Mouse (Mus musculus) midbrain, postnatal 0 days (tissue): ENCODE data around the gene Sh3d21. TPM values are rescaled to one million over a fixed set of nuclear protein-coding genes. Genes with fewer than 3 reads are reported as not detected.

Experiments used
- ATAC-seq: fragments of 200-750 bp; cut with Nextera tagmentation; 2 replicates; pipeline ENCODE4 v1.8.0; 2017; ENCODE audit warnings: moderate number of reproducible peaks, mild to moderate bottlenecking, moderate TSS enrichment, moderate library complexity; ENCODE audit not compliant: low FRiP score
- DNase-seq: peaks from one replicate; pipeline ENCODE4 v3.0.0-alpha.2; 2015; ENCODE audit warnings: low spot score
- H3K27ac ChIP-seq: fragments of 300-500 bp; sonication (generic); 2 replicates; pipeline ENCODE4 v1.5.1; 2014; ENCODE audit warnings: low read depth, mild to moderate bottlenecking, low read length, mixed read lengths
- H3K27me3 ChIP-seq: fragments of 300-500 bp; sonication (generic); 2 replicates; pipeline ENCODE4 v1.6.1; 2014; ENCODE audit warnings: low read length, control low read depth, mixed read lengths; ENCODE audit not compliant: insufficient read depth
- H3K36me3 ChIP-seq: fragments of 300-500 bp; sonication (generic); 2 replicates; pipeline ENCODE4 v1.6.1; 2014; ENCODE audit warnings: low read length, control low read depth, mixed read lengths; ENCODE audit not compliant: insufficient read depth
- H3K4me1 ChIP-seq: fragments of 300-500 bp; sonication (generic); 2 replicates; pipeline ENCODE4 v1.6.1; 2014; ENCODE audit warnings: mild to moderate bottlenecking, control low read depth, antibody characterized with exemption, low read length, mixed read lengths; ENCODE audit not compliant: insufficient read depth
- H3K4me2 ChIP-seq: fragments of 300-500 bp; sonication (generic); 2 replicates; pipeline ENCODE4 v1.6.1; 2014; ENCODE audit warnings: low read depth, mild to moderate bottlenecking, low read length, mixed read lengths; ENCODE audit not compliant: poor library complexity, severe bottlenecking
- H3K4me3 ChIP-seq: fragments of 300-500 bp; sonication (generic); 2 replicates; pipeline ENCODE4 v1.5.1; 2014; ENCODE audit warnings: low read depth, mild to moderate bottlenecking, low read length, moderate library complexity
- H3K9ac ChIP-seq: fragments of 300-500 bp; sonication (generic); replicated peaks from 2 replicates; pipeline ENCODE4 v1.6.1; 2014; ENCODE audit warnings: mild to moderate bottlenecking, low read length, moderate library complexity, mixed read lengths; ENCODE audit not compliant: poor library complexity, severe bottlenecking
- H3K9me3 ChIP-seq: fragments of 300-500 bp; sonication (generic); 2 replicates; pipeline ENCODE4 v1.6.1; 2016; ENCODE audit warnings: low read length, control low read depth
- CTCF ChIP-seq: IDR thresholded peaks from 2 replicates; pipeline ENCODE4 v1.5.1; 2016; ENCODE audit warnings: antibody characterized with exemption, mild to moderate bottlenecking
- WGBS: fragments of 180-500 bp; shearing (Covaris S2); extraction: QIAGEN DNeasy Blood & Tissue Kit; methylation state at CpG from one replicate; pipeline ENCODE4 v1.1.7; 2014; 5-methylcytosine and 5-hydroxymethylcytosine counted together
- polyA plus RNA-seq: library from polyadenylated mRNA; unstranded; fragments of >200 nt; fragmentation: Nextera tagmentation; extraction: Ambion mirVana; gene quantifications from 2 replicates; pipeline ENCODE4 v1.2.1, GENCODE M21; 2015
- total RNA-seq: library from RNA; depleted of rRNA; stranded (reverse); fragments of >200 nt; gene quantifications from 2 replicates; pipeline ENCODE4 v1.2.3, GENCODE M21; 2014

Sh3d21 gene
- total and polyA plus RNA-seq, 2 experiments from 2014 or later: 2.7 to 2.9 TPM

DNA sequence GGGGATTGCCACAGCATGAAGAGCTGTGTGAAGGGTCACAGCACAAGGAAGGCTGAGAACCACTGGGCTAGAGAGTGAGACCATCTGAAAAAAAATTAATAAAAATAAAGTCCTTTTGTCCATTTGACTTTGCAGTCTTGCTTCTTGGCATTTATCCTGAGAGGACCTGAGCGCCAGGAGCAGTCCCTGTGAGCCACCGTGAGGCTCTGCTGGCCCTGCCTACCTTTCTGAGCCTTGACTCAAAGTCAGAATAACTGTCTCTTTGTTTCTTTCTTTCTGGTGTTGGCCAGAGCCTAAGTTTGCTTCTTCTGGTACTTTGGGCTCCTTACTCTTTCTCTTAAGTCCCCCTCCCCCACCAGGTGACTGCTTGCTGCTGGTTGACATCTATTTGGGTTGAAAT lies 42.8 kb downstream of the Sh3d21 start:
- H3K4me1 ChIP-seq: peaks cover 4% of the 10 kb centered on the region; the same call in 1 of the 2 replicates
- H3K4me3 ChIP-seq: no peak overlapping the region
- no peak for TF ChIP-seq CTCF
- ATAC-seq (no peak), DNase-seq (no peak)
- H3K36me3 ChIP-seq: peaks cover 9% of the 10 kb centered on the region
- WGBS: 94% methylated on average over 2 of the region's 2 CpGs
- no peak overlapping the region for H3K9ac ChIP-seq
- H3K9me3 ChIP-seq: no peaks in the 10 kb centered on the region
- H3K4me2 ChIP-seq: no peak overlapping the region
- H3K27me3 ChIP-seq: no peaks in the 10 kb centered on the region
- no peak overlapping the region for H3K27ac ChIP-seq

DNA sequence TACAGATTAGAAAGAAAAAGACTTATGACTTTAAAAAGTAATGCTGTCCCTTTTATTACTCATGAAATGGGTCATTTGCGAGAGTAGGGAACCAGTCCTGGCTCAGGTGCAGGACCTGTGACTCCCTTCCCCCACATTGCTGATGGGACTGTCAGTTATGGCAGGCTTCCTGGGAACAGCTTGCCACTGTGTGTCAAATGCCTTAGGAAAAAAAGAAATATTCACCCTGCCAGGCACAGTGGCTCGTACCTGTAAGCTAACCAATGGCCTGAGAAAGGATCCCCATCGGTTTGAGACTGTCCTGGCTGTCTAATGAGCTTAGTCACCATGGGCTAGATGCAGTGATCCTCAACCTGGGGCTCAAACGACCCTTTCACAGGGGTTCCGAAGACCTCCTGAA lies 43.2 kb downstream of the Sh3d21 start:
- H3K36me3 ChIP-seq: peaks cover 5% of the 10 kb centered on the region
- peaks cover 4% of the 10 kb centered on the region; the same call in 1 of the 2 replicates for H3K4me1 ChIP-seq
- no peaks in the 10 kb centered on the region for H3K9me3 ChIP-seq
- ATAC-seq (no peak), DNase-seq (no peak)
- H3K4me2 ChIP-seq: no peak overlapping the region
- H3K27me3 ChIP-seq: no peaks in the 10 kb centered on the region
- no peak overlapping the region for H3K27ac ChIP-seq
- no peak overlapping the region for H3K4me3 ChIP-seq
- 92% methylated on average over 5 of the region's 5 CpGs for WGBS
- no peak for TF ChIP-seq CTCF
- no peak overlapping the region for H3K9ac ChIP-seq

DNA sequence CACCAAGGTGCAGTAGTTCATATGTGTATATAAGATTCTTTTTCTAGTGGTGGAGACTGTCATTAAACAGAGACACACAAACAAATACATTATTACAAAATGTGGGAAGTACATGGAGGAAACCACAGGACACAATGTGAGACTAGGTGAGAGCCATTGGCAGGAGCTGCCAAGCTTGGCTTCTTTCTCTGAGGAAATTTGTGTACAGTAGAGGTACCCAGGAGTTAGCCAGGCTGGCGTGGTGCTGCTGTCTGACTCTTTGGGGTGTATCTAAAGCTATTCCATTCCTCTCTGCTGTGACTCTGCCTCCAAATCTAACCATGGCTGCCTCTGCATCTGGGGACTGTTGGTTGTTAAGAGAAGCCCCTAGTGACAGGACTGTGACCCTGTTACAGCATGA lies 44.2 kb downstream of the Sh3d21 start:
- peaks cover 2% of the 10 kb centered on the region for H3K36me3 ChIP-seq
- no peak overlapping the region for H3K4me3 ChIP-seq
- 81% methylated on average over 1 of the region's 1 CpGs for WGBS
- H3K27ac ChIP-seq: no peak overlapping the region
- H3K4me1 ChIP-seq: peaks cover 4% of the 10 kb centered on the region; the same call in 1 of the 2 replicates
- DNase-seq (no peak), ATAC-seq (no peak)
- H3K4me2 ChIP-seq: no peak overlapping the region
- no peak overlapping the region for H3K9ac ChIP-seq
- TF ChIP-seq CTCF: no peak
- no peaks in the 10 kb centered on the region for H3K9me3 ChIP-seq
- H3K27me3 ChIP-seq: no peaks in the 10 kb centered on the region

DNA sequence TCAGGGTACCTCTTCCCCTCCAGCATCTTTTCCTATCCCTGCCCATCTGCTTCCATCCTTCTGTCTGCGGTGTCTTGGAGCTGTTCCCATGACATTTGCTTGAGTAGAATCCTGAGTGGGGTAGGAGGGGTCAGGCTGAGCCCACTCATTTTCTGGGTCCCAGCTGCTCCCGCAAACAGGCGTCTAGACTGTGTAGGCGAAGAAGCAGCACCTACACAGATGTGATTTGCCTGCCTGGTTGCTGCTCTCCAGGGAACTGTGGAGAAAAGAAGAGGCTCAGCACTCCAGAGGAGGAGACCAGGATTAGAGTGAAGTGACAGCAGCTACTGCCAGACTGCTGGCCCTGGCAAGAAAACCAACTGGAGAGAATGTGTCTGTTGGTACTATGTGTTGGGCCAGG lies 44.6 kb downstream of the Sh3d21 start:
- WGBS: 68% methylated on average over 4 of the region's 4 CpGs
- Histone ChIP-seq H3K4me3 (no peak overlapping the region), H3K27ac (no peak overlapping the region), H3K4me2 (no peak overlapping the region), H3K27me3 (no peaks in the 10 kb centered on the region), H3K9me3 (no peaks in the 10 kb centered on the region), H3K36me3 (peaks cover 2% of the 10 kb centered on the region; the same call in 1 of the 2 replicates), H3K9ac (no peak overlapping the region), H3K4me1 (peaks cover 4% of the 10 kb centered on the region; the same call in 1 of the 2 replicates)
- peak; percentile 51 for DNase-seq
- no peak for TF ChIP-seq CTCF
- no peak for ATAC-seq

DNA sequence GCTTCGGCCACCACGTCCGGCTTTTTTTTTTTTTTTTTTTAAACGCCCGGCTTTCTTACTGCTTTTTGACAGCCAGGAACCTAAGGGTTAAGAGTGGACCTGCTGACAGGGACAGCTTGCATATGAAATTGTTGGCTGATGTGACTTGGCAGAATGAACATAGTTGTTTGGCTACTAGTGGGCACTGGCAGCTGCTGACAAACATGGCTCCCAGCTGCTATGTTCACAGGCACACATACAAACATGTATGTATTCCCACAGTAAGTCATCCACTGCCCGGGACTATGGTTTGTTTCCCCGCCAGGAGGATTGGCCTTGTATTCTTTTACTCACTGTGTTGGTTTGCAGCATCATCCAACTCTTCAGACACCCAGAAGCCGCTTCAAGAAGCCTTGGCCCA lies 46.2 kb downstream of the Sh3d21 start:
- Histone ChIP-seq H3K36me3 (peaks cover 2% of the 10 kb centered on the region; the same call in 1 of the 2 replicates), H3K4me3 (no peak overlapping the region), H3K4me2 (no peak overlapping the region), H3K9ac (no peak overlapping the region), H3K27ac (no peak overlapping the region), H3K27me3 (no peaks in the 10 kb centered on the region), H3K9me3 (no peaks in the 10 kb centered on the region), H3K4me1 (peaks cover 4% of the 10 kb centered on the region; the same call in 1 of the 2 replicates)
- peak; percentile 79 for DNase-seq
- 83% methylated on average over 8 of the region's 8 CpGs for WGBS
- no peak for TF ChIP-seq CTCF
- no peak for ATAC-seq

DNA sequence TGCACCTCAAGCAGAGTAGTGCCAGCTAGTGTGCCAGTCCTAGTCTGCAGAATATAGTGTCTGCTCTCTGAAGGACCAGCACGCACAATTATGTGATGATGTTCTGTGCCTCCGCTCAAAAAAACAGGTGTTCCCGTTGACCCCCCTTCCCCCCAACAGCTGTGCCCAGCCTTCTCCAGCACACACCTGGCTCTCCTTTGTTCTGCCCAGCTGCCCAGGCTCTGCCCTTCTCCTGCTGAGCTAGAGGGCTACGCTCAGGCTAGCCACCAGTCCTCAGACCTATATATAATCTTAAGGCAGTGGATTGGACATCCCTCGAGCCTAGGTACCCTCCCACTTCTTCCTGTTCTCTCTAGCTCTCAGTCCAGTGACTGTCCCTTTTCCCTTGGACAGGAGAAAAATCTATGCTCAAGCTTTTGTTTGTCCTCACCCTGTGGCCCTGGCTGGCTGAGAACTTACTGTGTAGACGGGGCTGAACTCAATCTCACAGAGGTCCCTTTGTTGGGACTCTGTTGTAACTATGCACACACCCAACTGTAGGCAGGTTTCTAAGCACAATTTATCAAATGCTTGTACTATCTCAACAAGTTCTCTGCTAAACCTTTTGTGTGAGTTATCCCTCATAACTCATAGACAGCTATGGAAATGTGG lies 47.3 kb downstream of the Sh3d21 start:
- WGBS: 70% methylated on average over 6 of the region's 6 CpGs
- no peak for DNase-seq
- H3K4me2 ChIP-seq: no peak overlapping the region
- H3K27me3 ChIP-seq: no peaks in the 10 kb centered on the region
- H3K36me3 ChIP-seq: peaks cover 2% of the 10 kb centered on the region; the same call in 1 of the 2 replicates
- no peaks in the 10 kb centered on the region for H3K9me3 ChIP-seq
- no peak for TF ChIP-seq CTCF
- no peak overlapping the region for H3K27ac ChIP-seq
- H3K9ac ChIP-seq: no peak overlapping the region
- peaks cover 6% of the 10 kb centered on the region for H3K4me1 ChIP-seq
- ATAC-seq: no peak
- no peak overlapping the region for H3K4me3 ChIP-seq
